Mouse (Mus musculus): ENCODE measurements at regions not wholly inside any gene's neighbourhood (a gene's known extent, or its start where the extent isn't known, plus 50 kb on each side); places are given as distances from the start of the nearest gene placed in this dataset.
"Not testable (repeated sequence)": the region's sequence is repeated elsewhere in the genome, so short reads cannot be mapped to it uniquely, and the experiment has no call there.

DNA sequence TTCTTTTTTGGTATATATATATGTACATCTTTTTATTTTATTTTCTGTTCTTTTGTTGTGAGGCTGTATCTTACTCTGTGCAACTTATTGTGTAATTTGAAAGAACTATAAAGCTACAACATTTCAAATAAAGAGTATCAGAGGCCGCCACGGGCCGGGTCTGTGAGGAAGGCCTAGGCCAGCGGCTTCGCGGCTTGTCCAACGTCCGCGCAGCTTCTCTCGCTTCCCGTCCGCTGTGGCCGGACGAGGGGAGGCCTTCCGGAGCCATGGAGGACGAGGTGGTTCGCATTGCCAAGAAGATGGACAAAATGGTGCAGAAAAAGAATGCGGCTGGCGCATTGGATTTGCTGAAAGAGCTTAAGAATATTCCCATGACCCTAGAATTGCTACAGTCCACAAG lies 167.4 kb downstream of the Kif21a start:
- peak; percentile 61; the same call in 1 of the 2 replicates for ATAC-seq (replicated peaks; ENCODE audit: low FRiP score, poor library complexity, severe bottlenecking)

GRCm38 (mm10) chr15:90869452-90869851 lies 180.3 kb downstream of the Kif21a start:
- no peak for ATAC-seq (replicated peaks; ENCODE audit: low FRiP score, poor library complexity, severe bottlenecking)

DNA sequence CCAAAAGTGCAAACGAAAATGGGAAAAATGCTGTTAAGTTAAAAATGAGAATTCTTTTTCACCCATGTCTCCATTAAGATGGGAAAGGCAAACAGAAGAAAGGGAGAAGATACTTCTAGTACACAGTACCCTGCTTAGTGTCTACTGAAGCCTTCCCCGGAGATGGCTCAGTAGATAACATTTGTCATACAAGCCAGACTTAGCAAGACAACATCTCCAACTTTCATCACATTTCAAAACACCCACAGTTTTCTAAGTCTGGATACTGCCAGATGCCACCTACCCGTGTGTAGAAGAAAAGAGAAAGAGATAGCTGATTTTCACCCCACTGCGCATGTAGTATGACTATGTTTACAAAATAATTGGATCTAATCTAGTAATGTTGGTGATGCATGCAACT lies 174.5 kb upstream of the Cpne8 start:
- ATAC-seq (replicated peaks; ENCODE audit: low FRiP score, poor library complexity, severe bottlenecking) = not testable (repeated sequence)

DNA sequence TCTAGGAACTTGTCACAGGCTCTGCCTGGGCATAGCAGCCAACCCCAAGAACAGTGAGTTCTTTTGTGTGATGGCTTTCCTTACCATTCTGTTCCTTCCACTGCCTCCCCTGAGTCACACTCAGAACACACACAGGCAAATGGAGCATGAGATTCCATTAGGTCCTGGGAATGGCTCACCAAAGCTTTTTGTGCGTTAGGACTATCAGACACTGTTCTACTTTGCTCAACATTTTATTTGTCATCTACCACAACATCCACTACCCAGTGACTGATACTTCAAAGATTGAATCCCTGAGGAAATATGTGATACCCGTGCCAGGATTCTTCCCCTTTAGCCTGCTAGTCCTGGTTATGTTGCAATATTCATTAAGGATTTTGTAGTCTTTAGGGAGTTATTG lies 172.8 kb upstream of the Cpne8 start:
- no peak for ATAC-seq (replicated peaks; ENCODE audit: low FRiP score, poor library complexity, severe bottlenecking)

DNA sequence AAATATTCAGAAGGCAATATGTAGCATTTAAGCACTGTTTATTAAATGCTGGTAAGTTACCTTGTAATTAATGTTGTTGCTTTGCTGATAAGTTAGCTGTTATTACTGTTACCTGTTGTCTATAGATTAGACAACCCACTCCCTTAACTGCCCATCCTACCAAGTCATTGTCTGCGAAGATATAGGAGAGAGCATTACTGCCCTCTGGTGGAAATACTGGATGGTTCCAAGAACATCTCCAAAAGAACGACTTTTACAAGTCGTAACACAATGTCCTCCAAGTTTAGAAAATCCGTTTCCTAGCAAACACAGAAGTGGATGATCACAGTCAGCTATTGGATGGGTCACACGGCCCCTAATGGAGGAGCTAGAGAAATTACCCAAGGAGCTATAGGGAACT lies 162.2 kb upstream of the Cpne8 start:
- no peak for ATAC-seq (replicated peaks; ENCODE audit: low FRiP score, poor library complexity, severe bottlenecking)

DNA sequence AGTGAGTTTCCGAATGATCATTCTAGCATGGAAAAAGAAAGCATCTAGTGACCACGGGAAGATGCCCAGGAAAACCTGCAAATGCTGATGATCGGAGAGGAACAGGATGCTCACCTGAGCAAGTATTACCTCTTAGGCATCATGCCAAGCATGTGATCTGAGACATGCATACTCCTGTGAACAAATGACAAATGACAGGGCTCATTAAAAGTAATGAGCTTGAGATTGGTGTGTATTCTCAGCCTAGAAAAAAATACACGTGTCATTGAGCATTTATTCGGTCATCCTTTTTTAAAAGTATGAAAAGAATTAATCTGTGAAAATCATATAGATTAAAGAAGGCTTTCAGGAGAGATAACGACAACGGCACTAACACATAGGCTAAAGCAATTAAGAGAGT lies 156.4 kb upstream of the Cpne8 start:
- no peak for ATAC-seq (replicated peaks; ENCODE audit: low FRiP score, poor library complexity, severe bottlenecking)

- no peak for ATAC-seq (replicated peaks; ENCODE audit: low FRiP score, poor library complexity, severe bottlenecking)
These were observed 148.6 kb upstream of the Cpne8 start for GRCm38 (mm10) chr15:90827816-90828215.

DNA sequence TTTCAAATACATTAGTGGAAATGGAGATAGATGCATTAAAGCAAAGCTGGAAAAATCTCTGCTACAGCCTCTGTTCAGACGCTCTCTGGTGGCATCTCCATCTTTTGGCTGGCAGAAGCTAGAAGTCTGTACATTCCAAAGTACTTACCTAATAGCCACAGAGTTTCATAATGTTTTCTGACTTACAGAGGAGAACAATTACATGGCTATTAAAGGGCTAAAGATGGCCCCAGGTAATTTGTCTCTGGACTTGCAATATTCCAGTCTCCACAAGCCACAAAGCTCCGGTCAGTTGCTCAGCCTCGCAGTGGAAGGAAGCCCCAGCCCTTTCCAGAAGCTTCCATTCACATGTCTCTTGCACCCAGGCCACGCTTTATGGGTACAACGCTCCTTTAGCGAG lies 143.1 kb upstream of the Cpne8 start:
- no peak for ATAC-seq (replicated peaks; ENCODE audit: low FRiP score, poor library complexity, severe bottlenecking)

- no peak for ATAC-seq (replicated peaks; ENCODE audit: low FRiP score, poor library complexity, severe bottlenecking)
These were observed 140.9 kb upstream of the Cpne8 start for GRCm38 (mm10) chr15:90819949-90820655.

DNA sequence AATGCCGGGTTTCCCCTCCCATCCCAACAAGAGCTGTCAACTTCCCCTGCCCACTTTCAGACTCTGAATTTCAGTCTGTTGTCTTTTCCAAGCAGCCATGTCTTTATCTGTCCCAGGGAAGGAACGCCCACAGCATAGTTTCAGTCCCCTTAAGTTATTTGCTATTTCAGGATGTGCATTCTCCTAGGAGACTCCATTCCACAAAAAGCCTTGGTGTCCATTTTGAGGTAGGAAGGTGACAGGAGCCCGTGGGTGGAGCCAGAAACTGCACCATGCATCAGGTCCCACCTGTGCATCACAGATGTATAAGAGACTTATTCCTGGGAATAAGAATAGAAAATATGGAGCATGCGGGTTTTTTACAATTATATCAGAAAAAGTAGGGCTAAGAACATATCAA lies 138.9 kb upstream of the Cpne8 start:
- ATAC-seq (replicated peaks; ENCODE audit: low FRiP score, poor library complexity, severe bottlenecking) = no peak

DNA sequence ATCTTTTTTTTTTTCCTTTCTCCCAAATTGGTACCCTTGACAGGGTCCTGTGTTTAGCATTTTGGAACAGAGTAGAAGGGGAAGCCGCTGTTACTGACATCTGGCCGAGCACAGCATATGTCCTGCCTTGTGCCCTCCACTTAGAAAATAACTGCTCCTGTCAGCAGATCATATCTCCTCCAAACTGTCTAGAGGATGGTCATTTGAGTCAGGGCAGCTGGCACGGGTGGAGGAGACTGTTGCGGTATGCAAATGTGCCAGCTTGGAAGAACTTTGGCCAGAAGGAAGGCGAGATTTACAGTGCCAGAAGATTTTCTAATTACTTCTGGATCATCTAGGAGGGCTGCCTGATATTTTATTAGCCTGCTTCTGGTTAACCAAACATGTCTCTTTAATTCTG lies 134.7 kb upstream of the Cpne8 start:
- no peak for ATAC-seq (replicated peaks; ENCODE audit: low FRiP score, poor library complexity, severe bottlenecking)

DNA sequence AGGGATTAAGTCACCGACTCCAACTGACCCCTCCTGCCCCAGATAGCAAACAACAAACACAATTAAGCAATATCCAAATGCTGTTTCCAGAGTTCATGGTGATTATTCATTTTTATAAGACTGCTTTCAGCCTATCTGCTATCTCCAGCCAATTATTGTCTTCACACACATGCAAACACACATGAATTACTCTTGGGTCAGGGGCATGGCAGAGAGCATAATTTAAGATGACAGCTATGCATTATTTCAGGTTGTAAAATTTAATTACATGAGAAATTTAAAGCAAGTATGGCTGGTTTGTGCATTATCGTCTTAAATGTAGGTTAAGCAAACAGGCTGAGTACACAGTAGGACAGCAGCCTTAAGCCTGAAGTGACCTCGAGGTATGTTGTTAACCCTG lies 131.1 kb upstream of the Cpne8 start:
- ATAC-seq (replicated peaks; ENCODE audit: low FRiP score, poor library complexity, severe bottlenecking) = no peak

- ATAC-seq (replicated peaks; ENCODE audit: low FRiP score, poor library complexity, severe bottlenecking) = no peak
These were observed 129.0 kb upstream of the Cpne8 start for GRCm38 (mm10) chr15:90808236-90808635.

DNA sequence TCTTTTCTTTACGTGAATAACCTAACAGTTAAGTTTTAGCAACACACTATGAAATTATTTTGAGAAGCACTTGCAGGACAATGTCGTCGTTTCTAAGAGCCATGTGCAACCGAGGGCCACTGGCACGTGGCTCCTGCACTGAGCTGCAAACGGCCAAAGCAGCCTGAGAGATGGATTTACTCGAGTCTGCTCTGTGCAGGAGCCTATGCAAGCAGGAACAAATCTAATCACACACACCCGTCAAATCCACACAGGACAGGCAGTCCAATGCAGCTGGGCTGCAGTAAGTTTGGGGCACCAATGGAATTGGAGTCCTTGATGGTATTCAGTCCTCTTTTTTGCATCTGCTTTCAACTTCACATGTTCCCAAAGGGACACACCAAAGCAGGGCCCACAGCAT lies 118.8 kb upstream of the Cpne8 start:
- ATAC-seq (replicated peaks; ENCODE audit: low FRiP score, poor library complexity, severe bottlenecking) = no peak

- ATAC-seq (replicated peaks; ENCODE audit: low FRiP score, poor library complexity, severe bottlenecking) = no peak
These were observed 110.7 kb upstream of the Cpne8 start for GRCm38 (mm10) chr15:90789941-90790340.

DNA sequence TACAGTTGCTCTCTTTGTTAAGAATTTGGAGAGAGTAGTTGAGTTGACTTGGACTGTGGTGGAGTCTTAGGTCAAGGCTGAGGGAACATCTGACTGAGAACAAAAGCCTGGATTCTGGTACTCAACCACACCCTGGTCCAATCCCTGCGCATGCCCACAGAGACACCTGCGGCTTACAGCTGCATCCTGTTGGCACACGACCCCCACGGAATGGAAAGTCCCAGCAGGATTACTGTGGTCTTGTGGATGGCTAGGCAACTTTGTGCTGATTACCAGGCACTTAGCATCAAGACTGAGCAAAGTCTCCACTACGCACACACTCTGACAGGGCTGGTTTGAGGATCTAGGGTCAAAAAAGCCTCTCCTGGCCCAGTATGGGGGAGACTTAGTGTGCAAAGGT lies 105.5 kb upstream of the Cpne8 start:
- no peak for ATAC-seq (replicated peaks; ENCODE audit: low FRiP score, poor library complexity, severe bottlenecking)

GRCm38 (mm10) chr15:90767521-90767920 lies 88.3 kb upstream of the Cpne8 start:
- no peak for ATAC-seq (replicated peaks; ENCODE audit: low FRiP score, poor library complexity, severe bottlenecking)

DNA sequence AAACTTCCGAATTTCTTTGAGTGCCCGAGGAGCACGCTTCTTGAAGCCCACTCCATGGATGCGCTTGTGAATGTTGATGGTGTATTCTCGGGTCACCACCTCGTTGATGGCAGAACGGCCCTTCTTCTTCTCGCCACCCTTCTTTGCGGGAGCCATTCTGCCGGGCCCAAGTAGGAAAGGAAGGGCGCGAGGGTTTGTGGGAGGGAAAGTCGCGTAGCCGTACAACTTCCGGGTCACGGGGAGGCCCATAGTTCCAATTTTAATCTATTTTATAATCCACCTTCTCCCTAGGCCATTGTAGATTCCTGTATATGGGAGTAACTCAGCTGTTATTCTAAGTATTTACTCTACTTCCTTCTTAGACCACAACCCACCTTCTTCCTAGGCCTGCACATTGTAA lies 85.3 kb upstream of the Cpne8 start:
- ATAC-seq (replicated peaks; ENCODE audit: low FRiP score, poor library complexity, severe bottlenecking) = peak; percentile 65; the same call in 1 of the 2 replicates

GRCm38 (mm10) chr15:90733891-90734290 lies 54.7 kb upstream of the Cpne8 start:
- no peak for ATAC-seq (replicated peaks; ENCODE audit: low FRiP score, poor library complexity, severe bottlenecking)

All from erythroid progenitor cell, adult 5-6 weeks (primary cell).